Comparison of ENCODE assay signal across 15 mouse cellular contexts in genomic region chr5:103397429-103397828, GRCm38 (mm10).
"Had no signal": no experiment of that assay in that cellular context is flagged by ENCODE, and none has a peak within 500 bp of the region (broad histone marks: within the 10 kb centered on the region; RNA-seq: fewer than 3 reads in every experiment).

No protein-coding gene starts in this region.

- H3K4me1 ChIP-seq: intestine, embryonic 15.5 days; liver, embryonic 13.5 days had no signal

- H3K27me3 ChIP-seq: intestine, embryonic 15.5 days; kidney, embryonic 15.5 days had no signal

- ATAC-seq: intestine, embryonic 15.5 days had no signal

- H3K4me3 ChIP-seq: intestine, embryonic 15.5 days; kidney, embryonic 15.5 days; left cerebral cortex, adult 2 months; liver, embryonic 13.5 days had no signal

- H3K36me3 ChIP-seq: intestine, embryonic 15.5 days; kidney, embryonic 15.5 days; liver, embryonic 13.5 days had no signal

- H3K9me3 ChIP-seq: intestine, embryonic 15.5 days; kidney, embryonic 15.5 days; liver, embryonic 13.5 days had no signal

- H3K9ac ChIP-seq: intestine, embryonic 15.5 days; kidney, embryonic 15.5 days; liver, embryonic 13.5 days had no signal

- H3K4me2 ChIP-seq: intestine, embryonic 15.5 days; kidney, embryonic 15.5 days; liver, embryonic 13.5 days; midbrain, embryonic 11.5 days had no signal

- DNase-seq: kidney, adult 11 months; kidney, adult 8-10 months; kidney, postnatal 10 days; kidney, postnatal 36 days; layer of hippocampus, postnatal 36 days; liver, embryonic 13.5 days; lung, postnatal 10 days; lung, postnatal 4 days; midbrain, embryonic 14.5 days; thymus, adult 18-20 months; thymus, postnatal 36 days had no signal

- H3K27ac ChIP-seq: intestine, embryonic 15.5 days; kidney, embryonic 15.5 days; left cerebral cortex, adult 2 months; liver, embryonic 13.5 days had no signal
